Mouse (Mus musculus) effector memory CD4-positive, alpha-beta T cell, adult 7 months (primary cell): ENCODE data around the gene Timm22. TPM values are rescaled to one million over a fixed set of nuclear protein-coding genes. Genes with fewer than 3 reads are reported as not detected.

Experiments
- polyA plus RNA-seq: library from polyadenylated mRNA; unstranded; fragments of 100-300 nt; shearing (Covaris generic); gene quantifications from one replicate; pipeline ENCODE4 v1.2.1, GENCODE M21; 2017

Gene Timm22
- polyA plus RNA-seq, result 21.1 TPM

GRCm38 (mm10) chr11:76406702-76407583 lies at the start of gene Timm22:
Gene Timm22 (plus strand): TSS chr11:76406952.

GRCm38 (mm10) chr11:76398798-76399586 lies 7.8 kb upstream of the Timm22 start, which contains the start of gene Nxn:
Gene Nxn (minus strand): TSS chr11:76399140.

Other genes with a start within 250 kb of the Timm22 start
- gene Vps53, start 227.3 kb upstream of the Timm22 start, polyA plus RNA-seq, result 37.0 TPM
- 2.0 TPM for gene Fam57a, start 227.3 kb upstream of the Timm22 start, polyA plus RNA-seq
- gene Dbil5, start 189.3 kb upstream of the Timm22 start, polyA plus RNA-seq, result not detected
- 6.1 TPM for gene Gemin4, start 189.3 kb upstream of the Timm22 start, polyA plus RNA-seq
- 14.5 TPM for gene Mrm3, start 163.2 kb upstream of the Timm22 start, polyA plus RNA-seq
- 40.6 TPM for gene Glod4, start 163.2 kb upstream of the Timm22 start, polyA plus RNA-seq
- 2.8 TPM for gene Nxn, start 7.8 kb upstream of the Timm22 start, polyA plus RNA-seq
- 77.9 TPM for gene Abr, start 215.4 kb downstream of the Timm22 start, polyA plus RNA-seq